Mouse (Mus musculus) ovary, adult 18-20 months (tissue): ENCODE data around the gene Tnnc2.

Experiments used
- DNase-seq: peaks from one replicate; pipeline ENCODE4 v3.0.0; 2022; ENCODE audit warnings: low spot score, mixed read lengths

Tnnc2 gene

GRCm38 (mm10) chr2:164773229-164773988 is 6.4 kb downstream of the Tnnc2 start:
- DNase-seq, result no peak

- no peak for DNase-seq
Observed at GRCm38 (mm10) chr2:164771123-164771522, 8.6 kb downstream of the Tnnc2 start.

GRCm38 (mm10) chr2:164770279-164770678 is 9.5 kb downstream of the Tnnc2 start:
- DNase-seq, result no peak

- DNase-seq, result peak; percentile 98
Observed at GRCm38 (mm10) chr2:164769258-164770037, 10.3 kb downstream of the Tnnc2 start, which contains the start of gene Ube2c. Gene Ube2c (plus strand): TSS chr2:164769898.

GRCm38 (mm10) chr2:164767812-164768540 is 11.8 kb downstream of the Tnnc2 start:
- no peak for DNase-seq

- DNase-seq, result no peak
Observed at GRCm38 (mm10) chr2:164765841-164766240, 13.9 kb downstream of the Tnnc2 start.

- DNase-seq, result no peak
Observed at GRCm38 (mm10) chr2:164762593-164762992, 17.2 kb downstream of the Tnnc2 start.

GRCm38 (mm10) chr2:164761971-164762370 is 17.8 kb downstream of the Tnnc2 start:
- DNase-seq, result no peak

GRCm38 (mm10) chr2:164761502-164761901 is 18.3 kb downstream of the Tnnc2 start:
- DNase-seq, result no peak

GRCm38 (mm10) chr2:164760059-164760833 is 19.5 kb downstream of the Tnnc2 start:
- no peak for DNase-seq

- DNase-seq, result no peak
Observed at GRCm38 (mm10) chr2:164758692-164759091, 21.1 kb downstream of the Tnnc2 start.

GRCm38 (mm10) chr2:164757841-164758240 is 21.9 kb downstream of the Tnnc2 start:
- DNase-seq, result no peak

- no peak for DNase-seq
Observed at GRCm38 (mm10) chr2:164754800-164755199, 25.0 kb downstream of the Tnnc2 start.

- no peak for DNase-seq
Observed at GRCm38 (mm10) chr2:164754105-164754504, 25.7 kb downstream of the Tnnc2 start.

GRCm38 (mm10) chr2:164752454-164752853 is 27.3 kb downstream of the Tnnc2 start:
- DNase-seq, result no peak

- no peak for DNase-seq
Observed at GRCm38 (mm10) chr2:164748991-164749390, 30.8 kb downstream of the Tnnc2 start.

- DNase-seq, result no peak
Observed at GRCm38 (mm10) chr2:164748191-164748590, 31.6 kb downstream of the Tnnc2 start.

- no peak for DNase-seq
Observed at GRCm38 (mm10) chr2:164746693-164747092, 33.1 kb downstream of the Tnnc2 start.

- DNase-seq, result peak; percentile 82
Observed at GRCm38 (mm10) chr2:164745843-164746479, 33.8 kb downstream of the Tnnc2 start, which contains the start of the genes Wfdc3 and Dnttip1. Gene Wfdc3 (minus strand): TSS chr2:164745931. Gene Dnttip1 (plus strand): TSS chr2:164745983.

- no peak for DNase-seq
Observed at GRCm38 (mm10) chr2:164744987-164745386, 34.8 kb downstream of the Tnnc2 start.

GRCm38 (mm10) chr2:164739876-164740275 is 39.9 kb downstream of the Tnnc2 start:
- no peak for DNase-seq
